Mouse (Mus musculus): ENCODE results near the gene Cdc73. TPM values are rescaled to one million over a fixed set of nuclear protein-coding genes. Genes with fewer than 3 reads are reported as not detected.
"Not testable (repeated sequence)": the region's sequence is repeated elsewhere in the genome, so short reads cannot be mapped to it uniquely, and the experiment has no call there.

Cdc73 gene
- polyA plus RNA-seq, 1 experiment from 2014 or later, result 26.8 TPM

GRCm38 (mm10) chr1:143724456-143725064 lies 21.9 kb upstream of the Cdc73 start:
- H3K4me2 ChIP-seq (replicated peaks), result no peak overlapping the region
- no peaks in the 10 kb centered on the region for H3K27me3 ChIP-seq
- ATAC-seq, result no peak
- H3K9ac ChIP-seq (replicated peaks), result no peak overlapping the region
- H3K27ac ChIP-seq, result no peak overlapping the region
- H3K36me3 ChIP-seq, result no peaks in the 10 kb centered on the region
- H3K4me1 ChIP-seq (replicated peaks), result no peaks in the 10 kb centered on the region
- WGBS, result 92% methylated on average over 5 of the region's 5 CpGs
- no peaks in the 10 kb centered on the region for H3K9me3 ChIP-seq
- no peak overlapping the region for H3K4me3 ChIP-seq (replicated peaks)

- H3K4me2 ChIP-seq (replicated peaks); H3K27me3 ChIP-seq; H3K9me3 ChIP-seq; H3K36me3 ChIP-seq; H3K9ac ChIP-seq (replicated peaks); H3K27ac ChIP-seq; ATAC-seq; H3K4me1 ChIP-seq (replicated peaks); H3K4me3 ChIP-seq (replicated peaks): not testable (repeated sequence)
- no CpG with 5 or more reads among the region's 2 CpGs for WGBS
Measured at GRCm38 (mm10) chr1:143716038-143716437, 13.3 kb upstream of the Cdc73 start, which contains the start of gene Glrx2. Gene Glrx2, plus strand, starts transcription at chr1:143716338.

DNA sequence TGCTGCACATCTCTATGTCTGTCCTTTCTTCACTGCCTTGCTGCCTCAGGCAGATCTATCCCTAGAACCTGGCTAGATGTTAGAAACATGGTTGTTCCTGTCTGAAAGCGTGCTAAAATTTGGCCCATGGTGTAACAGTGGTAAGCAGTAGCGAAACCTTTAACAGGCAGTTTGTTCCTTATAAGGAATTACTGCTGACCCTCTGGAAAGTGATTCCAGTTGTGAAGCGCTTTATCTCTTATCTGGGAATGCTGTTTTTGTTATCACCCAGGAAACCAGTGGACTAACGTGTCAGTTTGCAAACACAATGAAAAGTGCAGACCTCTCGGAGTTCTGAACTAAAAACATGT lies 7.9 kb upstream of the Cdc73 start:
- Histone ChIP-seq H3K36me3 (no peaks in the 10 kb centered on the region), H3K9me3 (no peaks in the 10 kb centered on the region), H3K27ac (no peak overlapping the region), H3K27me3 (no peaks in the 10 kb centered on the region), H3K9ac (replicated peaks) (no peak overlapping the region), H3K4me3 (replicated peaks) (no peak overlapping the region), H3K4me1 (replicated peaks) (no peaks in the 10 kb centered on the region), H3K4me2 (replicated peaks) (no peak overlapping the region)
- 86% methylated on average over 5 of the region's 5 CpGs for WGBS
- no peak for ATAC-seq

GRCm38 (mm10) chr1:143709966-143710626 lies 7.4 kb upstream of the Cdc73 start:
- Histone ChIP-seq H3K27me3 (no peaks in the 10 kb centered on the region), H3K9ac (replicated peaks) (no peak overlapping the region), H3K9me3 (no peaks in the 10 kb centered on the region), H3K27ac (no peak overlapping the region), H3K4me1 (replicated peaks) (no peaks in the 10 kb centered on the region), H3K4me2 (replicated peaks) (no peak overlapping the region), H3K4me3 (replicated peaks) (no peak overlapping the region), H3K36me3 (no peaks in the 10 kb centered on the region)
- ATAC-seq, result peak; percentile 71
- 74% methylated on average over 7 of the region's 7 CpGs for WGBS

GRCm38 (mm10) chr1:143708361-143708760 lies 5.7 kb upstream of the Cdc73 start:
- Histone ChIP-seq H3K4me1 (replicated peaks) (no peaks in the 10 kb centered on the region; the same call in 1 of the 2 replicates), H3K9ac (replicated peaks) (no peak overlapping the region), H3K4me2 (replicated peaks) (no peak overlapping the region), H3K27me3 (no peaks in the 10 kb centered on the region), H3K4me3 (replicated peaks) (no peak overlapping the region), H3K36me3 (no peaks in the 10 kb centered on the region), H3K9me3 (no peaks in the 10 kb centered on the region), H3K27ac (no peak overlapping the region)
- 81% methylated on average over 6 of the region's 6 CpGs for WGBS
- ATAC-seq, result no peak

- no peaks in the 10 kb centered on the region for H3K27me3 ChIP-seq
- no peak overlapping the region for H3K9ac ChIP-seq (replicated peaks)
- H3K4me1 ChIP-seq (replicated peaks), result no peaks in the 10 kb centered on the region; the same call in 1 of the 2 replicates
- ATAC-seq, result no peak
- no peaks in the 10 kb centered on the region for H3K9me3 ChIP-seq
- H3K27ac ChIP-seq, result no peak overlapping the region
- 62% methylated on average over 4 of the region's 4 CpGs for WGBS
- no peak overlapping the region for H3K4me3 ChIP-seq (replicated peaks)
- no peak overlapping the region for H3K4me2 ChIP-seq (replicated peaks)
- H3K36me3 ChIP-seq, result no peaks in the 10 kb centered on the region
Measured at GRCm38 (mm10) chr1:143707006-143707405, 4.3 kb upstream of the Cdc73 start.

DNA sequence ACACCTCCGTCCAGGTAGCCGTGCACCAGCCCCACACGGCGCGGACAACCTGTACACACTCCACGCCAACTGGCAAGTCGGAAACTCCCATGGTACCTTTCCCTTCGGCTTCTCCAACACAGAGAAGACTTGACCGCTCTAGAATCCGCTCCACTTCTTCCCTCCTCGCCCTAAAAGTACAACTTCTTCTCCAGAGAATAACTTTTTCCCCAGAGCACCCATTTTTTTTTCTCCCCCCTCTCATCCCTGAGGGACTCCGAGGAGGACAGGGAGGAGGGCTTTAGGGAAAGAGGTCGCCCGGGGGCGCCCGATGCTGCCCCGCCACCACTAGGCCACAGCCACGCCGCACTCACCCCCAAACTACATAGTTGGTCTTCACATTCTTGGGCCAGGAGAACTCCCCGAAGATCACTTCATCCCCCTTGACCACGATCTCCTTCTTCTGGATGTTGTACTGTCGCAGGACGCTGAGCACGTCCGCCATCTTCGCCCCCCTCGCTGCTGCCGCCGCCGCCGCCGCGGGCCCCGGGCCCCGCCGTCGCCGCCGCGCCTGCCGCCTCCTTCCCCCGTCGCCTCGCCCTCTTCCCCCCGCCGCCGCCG lies 452 bp downstream of the Cdc73 start:
- WGBS, result under 1% methylated on average over 37 of the region's 48 CpGs
- Histone ChIP-seq H3K4me3 (replicated peaks) (peak overlapping the region; percentile 88), H3K4me2 (replicated peaks) (peak overlapping the region; percentile 68), H3K27me3 (no peaks in the 10 kb centered on the region), H3K36me3 (peaks cover 7% of the 10 kb centered on the region), H3K4me1 (replicated peaks) (peaks cover 16% of the 10 kb centered on the region), H3K9me3 (no peaks in the 10 kb centered on the region), H3K27ac (peak overlapping the region; percentile 92), H3K9ac (replicated peaks) (peak overlapping the region; percentile 94)
- ATAC-seq, result peak; percentile 84

DNA sequence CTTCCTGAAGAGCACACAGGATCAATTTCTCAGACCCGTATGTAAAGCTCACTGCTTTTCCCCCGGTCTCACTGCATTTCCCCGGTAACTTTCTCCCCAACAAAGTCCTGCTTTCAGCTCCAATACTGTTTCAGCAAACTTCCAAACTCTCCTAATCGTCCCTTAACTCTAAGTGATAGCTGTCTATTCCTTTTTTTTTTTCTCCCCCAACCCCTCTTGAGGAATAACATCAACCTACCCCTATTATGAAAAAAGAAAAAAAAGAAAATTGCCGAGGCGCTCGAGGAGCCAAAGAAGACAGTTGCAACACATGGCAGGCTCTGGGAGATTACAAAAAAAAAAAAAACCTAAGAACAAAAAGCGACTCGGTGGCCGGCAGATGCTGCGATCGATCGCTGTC lies 957 bp downstream of the Cdc73 start:
- Histone ChIP-seq H3K27ac (peak overlapping the region; percentile 92; the same call in 1 of the 2 replicates), H3K36me3 (peaks cover 11% of the 10 kb centered on the region), H3K9ac (replicated peaks) (peak overlapping the region; percentile 94), H3K4me1 (replicated peaks) (peaks cover 16% of the 10 kb centered on the region), H3K4me3 (replicated peaks) (peak overlapping the region; percentile 88), H3K9me3 (no peaks in the 10 kb centered on the region), H3K4me2 (replicated peaks) (peak overlapping the region; percentile 68), H3K27me3 (no peaks in the 10 kb centered on the region)
- no peak for ATAC-seq
- under 1% methylated on average over 13 of the region's 13 CpGs for WGBS

DNA sequence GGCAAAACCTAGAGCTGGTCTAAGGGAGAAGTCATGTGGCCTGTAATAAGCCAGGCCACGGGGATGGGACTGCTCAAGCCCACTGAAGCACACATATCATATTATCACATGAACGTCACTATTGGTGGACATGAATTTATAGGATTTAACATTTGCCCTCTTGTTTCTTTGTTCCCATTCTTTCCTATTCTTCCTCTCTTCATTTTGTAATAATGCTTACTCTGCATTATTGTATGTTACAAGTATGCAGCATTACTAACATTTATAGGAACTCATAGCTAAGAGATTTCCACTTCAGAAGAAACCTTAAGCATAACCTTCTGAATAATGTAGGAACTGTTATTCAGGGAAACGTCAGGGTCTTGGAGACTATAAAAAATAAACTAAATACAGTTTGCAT lies 17.8 kb downstream of the Cdc73 start:
- H3K9ac ChIP-seq (replicated peaks), result no peak overlapping the region
- H3K9me3 ChIP-seq, result no peaks in the 10 kb centered on the region
- H3K27me3 ChIP-seq, result no peaks in the 10 kb centered on the region
- H3K4me2 ChIP-seq (replicated peaks), result no peak overlapping the region
- peaks cover 34% of the 10 kb centered on the region for H3K36me3 ChIP-seq
- ATAC-seq, result no peak
- 82% methylated on average over 3 of the region's 3 CpGs for whole genome bisulfite sequencing
- no peak overlapping the region for H3K4me3 ChIP-seq (replicated peaks)
- H3K27ac ChIP-seq, result no peak overlapping the region
- H3K4me1 ChIP-seq (replicated peaks), result no peaks in the 10 kb centered on the region

GRCm38 (mm10) chr1:143681108-143681507 lies 21.6 kb downstream of the Cdc73 start:
- Histone ChIP-seq H3K27ac (no peak overlapping the region), H3K4me2 (replicated peaks) (no peak overlapping the region), H3K9me3 (no peaks in the 10 kb centered on the region), H3K4me1 (replicated peaks) (no peaks in the 10 kb centered on the region), H3K36me3 (peaks cover 25% of the 10 kb centered on the region), H3K9ac (replicated peaks) (no peak overlapping the region), H3K4me3 (replicated peaks) (no peak overlapping the region), H3K27me3 (no peaks in the 10 kb centered on the region)
- ATAC-seq, result no peak
- WGBS, result 97% methylated on average over 5 of the region's 5 CpGs

DNA sequence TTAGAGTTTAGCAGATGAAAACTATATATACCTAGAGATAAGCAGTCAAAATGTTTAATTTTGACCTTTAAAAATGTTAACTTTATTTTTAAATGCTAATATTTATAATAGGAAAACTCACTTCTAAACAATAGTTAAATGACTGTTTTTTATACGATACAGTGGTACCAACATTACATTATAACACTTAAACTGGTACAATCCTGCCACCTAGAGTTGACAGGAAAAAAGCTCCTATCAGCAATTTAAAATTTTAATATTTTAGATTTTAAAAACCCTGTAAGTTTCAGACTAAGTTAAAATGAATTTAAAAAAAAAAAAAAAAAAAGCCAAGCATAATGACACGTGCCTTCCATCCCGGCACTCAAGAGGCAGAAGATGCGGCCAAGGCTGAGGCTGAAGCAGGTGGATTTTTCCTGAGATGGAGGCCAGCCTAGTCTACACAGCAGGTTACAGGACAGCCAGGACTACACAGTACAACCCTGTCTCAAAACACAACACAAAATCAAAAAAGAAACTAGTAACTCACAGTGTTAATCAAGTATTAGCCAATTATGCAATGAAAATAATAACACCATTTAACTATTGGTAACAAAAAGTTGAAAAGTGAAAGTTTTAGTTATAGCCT lies 26.8 kb downstream of the Cdc73 start:
- peaks cover 28% of the 10 kb centered on the region for H3K36me3 ChIP-seq
- 94% methylated on average over 4 of the region's 4 CpGs for WGBS
- no peak overlapping the region for H3K27ac ChIP-seq
- no peak overlapping the region for H3K9ac ChIP-seq (replicated peaks)
- no peaks in the 10 kb centered on the region for H3K4me1 ChIP-seq (replicated peaks)
- no peaks in the 10 kb centered on the region for H3K27me3 ChIP-seq
- no peak for ATAC-seq
- no peak overlapping the region for H3K4me3 ChIP-seq (replicated peaks)
- H3K4me2 ChIP-seq (replicated peaks), result no peak overlapping the region
- no peaks in the 10 kb centered on the region for H3K9me3 ChIP-seq

- H3K27ac ChIP-seq; H3K27me3 ChIP-seq; H3K9me3 ChIP-seq; H3K4me2 ChIP-seq (replicated peaks); H3K9ac ChIP-seq (replicated peaks); ATAC-seq; H3K4me1 ChIP-seq (replicated peaks); H3K4me3 ChIP-seq (replicated peaks): not testable (repeated sequence)
- WGBS, result 86% methylated on average over 4 of the region's 4 CpGs
- H3K36me3 ChIP-seq, result peaks cover 35% of the 10 kb centered on the region
Measured at GRCm38 (mm10) chr1:143664786-143665185, 37.9 kb downstream of the Cdc73 start.

Data from midbrain, embryonic 13.5 days (tissue).